Mouse (Mus musculus): ENCODE results near the gene Asb8.

Gene Asb8

GRCm38 (mm10) chr15:98165525-98165924, at the start of gene Asb8:
Gene Asb8 (minus strand): TSS chr15:98165625.
- DNase-seq: no peak

GRCm38 (mm10) chr15:98214130-98214529, 48.7 kb upstream of the Asb8 start:
- no peak for DNase-seq

- DNase-seq: no peak
These were observed 48.0 kb upstream of the Asb8 start for GRCm38 (mm10) chr15:98213336-98213870.

- DNase-seq: no peak
These were observed 44.3 kb upstream of the Asb8 start for GRCm38 (mm10) chr15:98209676-98210075.

GRCm38 (mm10) chr15:98195442-98195841, 30.0 kb upstream of the Asb8 start, which contains the start of gene Olfr288:
Gene Olfr288 (minus strand): TSS chr15:98195542.
- no peak for DNase-seq

GRCm38 (mm10) chr15:98184456-98184855, 19.0 kb upstream of the Asb8 start:
- no peak for DNase-seq

GRCm38 (mm10) chr15:98181856-98182570, 16.6 kb upstream of the Asb8 start:
- DNase-seq: no peak

GRCm38 (mm10) chr15:98181132-98181711, 15.8 kb upstream of the Asb8 start:
- peak; percentile 48 to 67 for DNase-seq

- DNase-seq: no peak
These were observed 15.2 kb upstream of the Asb8 start for GRCm38 (mm10) chr15:98180567-98181131.

- DNase-seq: no peak
These were observed 11.9 kb upstream of the Asb8 start for GRCm38 (mm10) chr15:98177320-98177719.

GRCm38 (mm10) chr15:98173821-98174220, 8.4 kb upstream of the Asb8 start:
- no peak for DNase-seq

- no peak for DNase-seq
These were observed 6.7 kb upstream of the Asb8 start for GRCm38 (mm10) chr15:98172113-98172512.

- DNase-seq: no peak
These were observed 5.5 kb upstream of the Asb8 start for GRCm38 (mm10) chr15:98170917-98171316.

GRCm38 (mm10) chr15:98170365-98170764, 4.9 kb upstream of the Asb8 start:
- DNase-seq: no peak

- DNase-seq: no peak
These were observed 3.2 kb upstream of the Asb8 start for GRCm38 (mm10) chr15:98168622-98169004.

- peak; percentile 46 to 65 for DNase-seq
These were observed 2.5 kb upstream of the Asb8 start for GRCm38 (mm10) chr15:98167645-98168621.

GRCm38 (mm10) chr15:98166963-98167644, 1.7 kb upstream of the Asb8 start, which contains the start of gene Ccdc184:
Gene Ccdc184 (plus strand): TSS chr15:98167158.
- DNase-seq: no peak

GRCm38 (mm10) chr15:98162561-98162960, 2.9 kb downstream of the Asb8 start:
- DNase-seq: no peak

- DNase-seq: no peak
These were observed 4.2 kb downstream of the Asb8 start for GRCm38 (mm10) chr15:98161026-98161805.

- DNase-seq: no peak
These were observed 8.2 kb downstream of the Asb8 start for GRCm38 (mm10) chr15:98157253-98157652.

GRCm38 (mm10) chr15:98155944-98156343, 9.5 kb downstream of the Asb8 start:
- no peak for DNase-seq
